Mouse (Mus musculus): ENCODE results near the gene Tbc1d10b.

GRCm38 (mm10) chr7:127183828-127184227 lies 24.4 kb downstream of the Tbc1d10b start:
- no peak for TF ChIP-seq POLR2A (IDR thresholded peaks at IDR 0.05; ENCODE audit: low read depth, low read length)
- TF ChIP-seq CTCF (conservative IDR thresholded peaks at IDR 0.05 in 1 of 2, IDR thresholded peaks at IDR 0.05 in 1 of 2; ENCODE audit: low read depth in 2 of 2, low read length in 2 of 2), result peak in 1 of 2 experiments; percentile 56; a peak in 2 of 4 replicates
- TF ChIP-seq NELFE (IDR thresholded peaks at IDR 0.05; ENCODE audit: low read depth, low read length), result no peak
- no peak for TF ChIP-seq JUND (conservative IDR thresholded peaks at IDR 0.05; ENCODE audit: low read depth, low read length)
